Mouse (Mus musculus) limb, embryonic 10.5 days (tissue): ENCODE data around the gene Nfix. TPM values are rescaled to one million over a fixed set of nuclear protein-coding genes. Genes with fewer than 3 reads are reported as not detected.

ENCODE experiments used
- DNase-seq: peaks from one replicate; pipeline ENCODE4 v3.0.0-alpha.2; 2017; ENCODE audit warnings: low spot score
- H3K27ac ChIP-seq: fragments of 300-500 bp; sonication (generic); 2 replicates; pipeline ENCODE4 v1.5.1; 2016; ENCODE audit warnings: mild to moderate bottlenecking
- H3K27me3 ChIP-seq: fragments of 300-500 bp; sonication (generic); 2 replicates; pipeline ENCODE4 v1.6.1; 2016; ENCODE audit warnings: low read depth, mild to moderate bottlenecking; ENCODE audit not compliant: poor library complexity, severe bottlenecking
- H3K36me3 ChIP-seq: fragments of 300-500 bp; sonication (generic); 2 replicates; pipeline ENCODE4 v1.6.1; 2016; ENCODE audit warnings: mild to moderate bottlenecking, moderate library complexity
- H3K4me1 ChIP-seq: fragments of 300-500 bp; sonication (generic); 2 replicates; pipeline ENCODE4 v1.6.1; 2016
- H3K4me3 ChIP-seq: fragments of 300-500 bp; sonication (generic); 2 replicates; pipeline ENCODE4 v1.5.1; 2016; ENCODE audit warnings: mild to moderate bottlenecking, moderate library complexity
- H3K9me3 ChIP-seq: fragments of 300-500 bp; sonication (generic); replicated peaks from 2 replicates; pipeline ENCODE4 v1.6.1; 2016; ENCODE audit warnings: mild to moderate bottlenecking
- WGBS: fragments of 180-500 bp; shearing (Covaris S2); methylation state at CpG from one replicate; pipeline ENCODE4 v1.1.7; 2016; 5-methylcytosine and 5-hydroxymethylcytosine counted together
- polyA plus RNA-seq: library from polyadenylated mRNA; unstranded; fragments of >200 nt; fragmentation: Nextera tagmentation; extraction: Ambion mirVana; gene quantifications from 2 replicates; pipeline ENCODE4 v1.2.1, GENCODE M21; 2016

Nfix gene
- polyA plus RNA-seq, 1 experiment from 2014 or later: 2.1 TPM

- no peaks in the 10 kb centered on the region for H3K36me3 ChIP-seq
- no peak overlapping the region for H3K4me3 ChIP-seq
- no peaks in the 10 kb centered on the region for H3K9me3 ChIP-seq
- no peak overlapping the region for H3K27ac ChIP-seq
- H3K27me3 ChIP-seq: peaks cover 99% of the 10 kb centered on the region
- DNase-seq: no peak
- peaks cover 20% of the 10 kb centered on the region for H3K4me1 ChIP-seq
- WGBS: 59% methylated on average over 7 of the region's 7 CpGs
These were observed 41.0 kb downstream of the Nfix start for GRCm38 (mm10) chr8:84759126-84759525.

DNA sequence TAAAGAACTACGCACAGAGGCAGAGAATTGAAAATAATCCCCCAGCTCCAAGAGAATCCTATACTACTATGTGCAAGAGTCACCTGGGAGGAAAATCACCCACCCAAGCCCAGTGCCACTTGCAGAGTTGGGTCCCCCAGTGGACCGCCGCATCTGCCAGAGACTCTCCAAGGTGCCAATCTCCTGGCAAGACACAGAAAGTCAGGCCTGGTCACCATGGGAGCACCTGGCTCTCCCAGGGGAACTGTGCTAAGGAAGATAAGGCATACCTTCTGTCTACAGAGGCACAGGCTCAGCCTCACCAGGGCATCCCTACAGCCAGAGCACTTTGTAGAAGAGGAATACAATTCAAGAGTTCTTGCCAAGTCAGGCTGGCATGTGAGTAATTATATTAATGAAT is 41.8 kb downstream of the Nfix start:
- Histone ChIP-seq H3K27me3 (peaks cover 99% of the 10 kb centered on the region), H3K36me3 (no peaks in the 10 kb centered on the region), H3K9me3 (no peaks in the 10 kb centered on the region), H3K27ac (no peak overlapping the region), H3K4me1 (peaks cover 20% of the 10 kb centered on the region), H3K4me3 (no peak overlapping the region)
- no peak for DNase-seq
- 94% methylated on average over 3 of the region's 3 CpGs for WGBS

GRCm38 (mm10) chr8:84757501-84757900 is 42.6 kb downstream of the Nfix start:
- DNase-seq: no peak
- no peak overlapping the region for H3K4me3 ChIP-seq
- peaks cover 20% of the 10 kb centered on the region for H3K4me1 ChIP-seq
- H3K27ac ChIP-seq: no peak overlapping the region
- 20% methylated on average over 5 of the region's 5 CpGs for WGBS
- no peaks in the 10 kb centered on the region for H3K9me3 ChIP-seq
- H3K36me3 ChIP-seq: no peaks in the 10 kb centered on the region
- H3K27me3 ChIP-seq: peaks cover 99% of the 10 kb centered on the region

GRCm38 (mm10) chr8:84752734-84753582 is 47.2 kb downstream of the Nfix start:
- H3K4me3 ChIP-seq: no peak overlapping the region
- H3K9me3 ChIP-seq: no peaks in the 10 kb centered on the region
- 76% methylated on average over 6 of the region's 6 CpGs for WGBS
- no peaks in the 10 kb centered on the region for H3K36me3 ChIP-seq
- no peak for DNase-seq
- H3K27ac ChIP-seq: no peak overlapping the region
- H3K27me3 ChIP-seq: peaks cover 100% of the 10 kb centered on the region
- H3K4me1 ChIP-seq: peaks cover 29% of the 10 kb centered on the region

- no peak for DNase-seq
- peak overlapping the region; percentile 53; the same call in 1 of the 2 replicates for H3K27ac ChIP-seq
- no peaks in the 10 kb centered on the region for H3K36me3 ChIP-seq
- H3K4me1 ChIP-seq: peaks cover 46% of the 10 kb centered on the region
- H3K9me3 ChIP-seq: no peaks in the 10 kb centered on the region
- no peak overlapping the region for H3K4me3 ChIP-seq
- H3K27me3 ChIP-seq: peaks cover 100% of the 10 kb centered on the region
- 77% methylated on average over 16 of the region's 16 CpGs for WGBS
These were observed 50.6 kb downstream of the Nfix start for GRCm38 (mm10) chr8:84749519-84749918.

DNA sequence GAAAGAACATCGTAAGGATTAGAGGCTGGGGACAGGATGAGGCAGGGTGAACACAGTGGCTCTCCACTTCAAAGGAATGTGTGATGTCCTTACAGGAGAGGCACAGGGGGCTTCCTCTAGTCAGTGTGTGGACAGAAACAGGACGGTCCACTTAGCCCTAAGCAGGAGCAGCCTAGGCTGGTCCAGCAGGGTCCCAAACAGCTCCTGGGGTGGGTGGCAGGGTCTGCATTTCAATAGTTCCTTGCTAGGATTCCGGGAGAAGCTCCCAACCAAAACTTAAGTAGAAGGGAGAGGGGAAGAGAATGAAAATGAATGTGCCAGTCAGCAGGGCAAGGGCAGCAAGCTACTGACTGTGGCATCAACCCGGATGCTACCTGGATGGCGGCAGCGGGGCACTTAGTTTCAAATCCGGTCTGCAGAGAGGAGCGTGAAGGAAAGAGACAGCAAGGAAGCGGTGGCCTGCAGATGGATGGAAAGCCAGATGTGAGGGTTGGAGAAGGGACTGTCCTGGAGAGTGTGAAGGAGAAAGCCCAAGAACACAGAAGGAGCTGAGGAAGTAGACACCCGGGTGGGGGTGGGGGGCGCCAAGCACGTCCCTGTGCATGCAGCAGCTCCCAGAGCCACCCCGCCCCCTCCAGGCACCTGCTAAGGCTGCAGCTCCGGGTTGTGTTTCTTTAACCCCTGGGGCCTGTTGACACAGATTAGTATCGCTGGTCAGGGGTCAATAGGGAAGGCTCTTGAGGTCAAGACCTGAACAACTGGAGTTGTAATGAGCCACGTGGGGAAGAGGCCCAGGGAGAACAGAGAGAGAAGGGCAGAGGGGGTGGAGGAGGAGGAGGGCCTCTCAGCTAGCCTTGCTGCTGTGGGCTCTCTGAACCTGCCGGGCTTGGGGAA is 54.9 kb downstream of the Nfix start:
- peaks cover 100% of the 10 kb centered on the region for H3K27me3 ChIP-seq
- WGBS: under 1% methylated on average over 17 of the region's 17 CpGs

GRCm38 (mm10) chr8:84743517-84744420 is 56.4 kb downstream of the Nfix start:
- WGBS: 7% methylated on average over 17 of the region's 17 CpGs
- H3K4me3 ChIP-seq: peak overlapping the region; percentile 44

More for the DNA sequence above, 54.9 kb downstream of the Nfix start:
- peak; percentile 78 for DNase-seq
- H3K36me3 ChIP-seq: no peaks in the 10 kb centered on the region
- H3K9me3 ChIP-seq: no peaks in the 10 kb centered on the region
- peak overlapping the region; percentile 44 for H3K4me3 ChIP-seq
- H3K4me1 ChIP-seq: peaks cover 81% of the 10 kb centered on the region
- H3K27ac ChIP-seq: peak overlapping the region; percentile 95

GRCm38 (mm10) chr8:84743054-84743415 is 57.1 kb downstream of the Nfix start:
- Histone ChIP-seq H3K9me3 (no peaks in the 10 kb centered on the region), H3K27ac (peak overlapping the region; percentile 95), H3K27me3 (peaks cover 100% of the 10 kb centered on the region), H3K4me1 (peaks cover 91% of the 10 kb centered on the region), H3K4me3 (peak overlapping the region; percentile 44), H3K36me3 (no peaks in the 10 kb centered on the region)
- DNase-seq: no peak
- under 1% methylated on average over 10 of the region's 10 CpGs for whole genome bisulfite sequencing

More at GRCm38 (mm10) chr8:84743517-84744420, 56.4 kb downstream of the Nfix start:
- peaks cover 84% of the 10 kb centered on the region for H3K4me1 ChIP-seq
- DNase-seq: peak; percentile 86
- H3K27me3 ChIP-seq: peaks cover 100% of the 10 kb centered on the region
- peak overlapping the region; percentile 95 for H3K27ac ChIP-seq
- H3K36me3 ChIP-seq: no peaks in the 10 kb centered on the region
- H3K9me3 ChIP-seq: no peaks in the 10 kb centered on the region

- Histone ChIP-seq H3K27me3 (peaks cover 100% of the 10 kb centered on the region), H3K27ac (peak overlapping the region; percentile 95)
- WGBS: 1% methylated on average over 32 of the region's 32 CpGs
These were observed 57.7 kb downstream of the Nfix start for GRCm38 (mm10) chr8:84742171-84743053.

GRCm38 (mm10) chr8:84740895-84741843 is 59.0 kb downstream of the Nfix start:
- Histone ChIP-seq H3K9me3 (no peaks in the 10 kb centered on the region), H3K27me3 (peaks cover 100% of the 10 kb centered on the region), H3K27ac (peak overlapping the region; percentile 95), H3K36me3 (no peaks in the 10 kb centered on the region), H3K4me1 (peaks cover 96% of the 10 kb centered on the region), H3K4me3 (no peak overlapping the region)
- 24% methylated on average over 13 of the region's 13 CpGs for WGBS
- DNase-seq: no peak

More at GRCm38 (mm10) chr8:84742171-84743053, 57.7 kb downstream of the Nfix start:
- Histone ChIP-seq H3K9me3 (no peaks in the 10 kb centered on the region), H3K4me1 (peaks cover 97% of the 10 kb centered on the region), H3K4me3 (peak overlapping the region; percentile 44), H3K36me3 (no peaks in the 10 kb centered on the region)
- DNase-seq: peak; percentile 92

- peaks cover 100% of the 10 kb centered on the region for H3K27me3 ChIP-seq
- H3K27ac ChIP-seq: peak overlapping the region; percentile 95
- H3K4me1 ChIP-seq: peaks cover 94% of the 10 kb centered on the region
- no peaks in the 10 kb centered on the region for H3K9me3 ChIP-seq
- H3K4me3 ChIP-seq: no peak overlapping the region
- WGBS: 0% methylated on average over 1 of the region's 1 CpGs
- DNase-seq: no peak
- no peaks in the 10 kb centered on the region for H3K36me3 ChIP-seq
These were observed 60.8 kb downstream of the Nfix start for GRCm38 (mm10) chr8:84739401-84739742.
